ENCODE assay signal across 8 mouse cellular contexts in the genomic region with DNA sequence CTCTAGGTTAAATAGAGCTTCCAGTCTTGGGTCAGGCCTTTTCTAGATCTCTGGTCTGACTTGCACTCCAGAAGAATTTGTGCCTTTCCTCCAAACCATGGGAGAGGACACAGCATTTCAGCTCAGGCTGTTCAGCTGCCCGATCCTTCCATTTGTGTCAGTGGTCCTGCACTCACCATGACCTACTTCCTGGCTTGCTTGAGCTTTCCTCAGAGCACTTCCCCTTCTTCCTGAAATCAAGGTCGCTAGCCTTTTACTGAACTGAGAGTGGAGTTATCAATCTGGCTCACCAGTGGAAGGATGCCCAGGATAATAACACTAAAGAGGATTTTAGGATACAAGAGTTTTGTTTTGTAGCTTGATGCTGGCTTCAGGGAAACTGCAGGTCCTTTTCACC.
A peak's percentile ranks its signal among the peaks of the same experiment; 100 is the strongest.
DNase-seq lines count a peak whose midpoint lies in the region; ATAC-seq and TF ChIP-seq lines count a peak whose summit lies in the region.
"Not testable (repeated sequence)": the region's sequence is repeated elsewhere in the genome, so short reads cannot be mapped to it uniquely, and the experiment has no call there.

No protein-coding gene starts in this region.

- 19% methylated on average over 2 of the region's 2 CpGs for WGBS in embryonic facial prominence, embryonic 15.5 days
- WGBS in heart, embryonic 10.5 days: 15% methylated on average over 2 of the region's 2 CpGs
- WGBS in hindbrain, embryonic 15.5 days: 17% methylated on average over 2 of the region's 2 CpGs
- 13% methylated on average over 2 of the region's 2 CpGs for WGBS in liver, postnatal 0 days (ENCODE audit: insufficient replicate concordance)
- 24% methylated on average over 2 of the region's 2 CpGs for WGBS in midbrain, embryonic 14.5 days
- 11% methylated on average over 2 of the region's 2 CpGs for WGBS in spleen, adult 2 months

- peak overlapping the region; percentile 79 to 83 for H3K4me3 ChIP-seq in ES-E14 (ENCODE audit: insufficient read depth in 1 of 2, low read depth in 1 of 2, low read length in 2 of 2, poor library complexity in 1 of 2, severe bottlenecking in 1 of 2)
- H3K4me3 ChIP-seq in embryonic facial prominence, embryonic 15.5 days (replicated peaks): peak overlapping the region; percentile 57
- peak overlapping the region; percentile 66 for H3K4me3 ChIP-seq in heart, embryonic 10.5 days
- peak overlapping the region; percentile 54 for H3K4me3 ChIP-seq in hindbrain, embryonic 15.5 days
- H3K4me3 ChIP-seq in left cerebral cortex, adult 2 months: peak overlapping the region; percentile 53
- peak overlapping the region; percentile 59 for H3K4me3 ChIP-seq in liver, postnatal 0 days (ENCODE audit: low read depth, low read length)
- peak overlapping the region; percentile 52 for H3K4me3 ChIP-seq in midbrain, embryonic 14.5 days (replicated peaks; ENCODE audit: low read depth, low read length)
- H3K4me3 ChIP-seq in spleen, adult 2 months (ENCODE audit: extremely low read depth, insufficient read depth, insufficient read length): peak overlapping the region; percentile 75

- not testable (repeated sequence) for H3K36me3 ChIP-seq in ES-E14 (ENCODE audit: control insufficient read depth, insufficient read depth, low read length, poor library complexity, severe bottlenecking); embryonic facial prominence, embryonic 15.5 days; heart, embryonic 10.5 days; hindbrain, embryonic 15.5 days; liver, postnatal 0 days (replicated peaks; ENCODE audit: insufficient read depth, low read length); midbrain, embryonic 14.5 days (ENCODE audit: control insufficient read depth, insufficient read depth, low read length); spleen, adult 2 months (ENCODE audit: control insufficient read depth, insufficient read depth, low read length)

- DNase-seq in ES-E14 (ENCODE audit: low read depth, low spot score); heart, embryonic 10.5 days (ENCODE audit: low spot score); left cerebral cortex, adult 2 months (ENCODE audit: extremely low spot score in 1 of 2, low spot score in 2 of 2); liver, postnatal 0 days; midbrain, embryonic 14.5 days; spleen, adult 2 months (ENCODE audit: low read depth in 1 of 2, low spot score in 2 of 2): not testable (repeated sequence)

- peak overlapping the region; percentile 91 for H3K27ac ChIP-seq in ES-E14 (ENCODE audit: insufficient read depth, low read depth, low read length, poor library complexity, severe bottlenecking)
- H3K27ac ChIP-seq in embryonic facial prominence, embryonic 15.5 days (replicated peaks): peak overlapping the region; percentile 90
- H3K27ac ChIP-seq in heart, embryonic 10.5 days: peak overlapping the region; percentile 85; the same call in 1 of the 2 replicates
- peak overlapping the region; percentile 68 for H3K27ac ChIP-seq in hindbrain, embryonic 15.5 days (replicated peaks)
- peak overlapping the region; percentile 51 for H3K27ac ChIP-seq in left cerebral cortex, adult 2 months
- H3K27ac ChIP-seq in liver, postnatal 0 days (ENCODE audit: low read depth): peak overlapping the region; percentile 82
- not testable (repeated sequence) for H3K27ac ChIP-seq in midbrain, embryonic 14.5 days (replicated peaks; ENCODE audit: low read depth, low read length)
- peak overlapping the region; percentile 85 for H3K27ac ChIP-seq in spleen, adult 2 months (ENCODE audit: insufficient read depth, low read length)

- intact Hi-C loops in left cerebral cortex, adult 2 months (cut with DNase I): loop anchor here (5.0 kb wide), 1 partner anchor 53 kb away; no protein-coding TSS in a partner anchor

- H3K4me1 ChIP-seq in ES-E14 (ENCODE audit: control insufficient read depth in 2 of 2, insufficient read depth in 2 of 2, low read length in 2 of 2, poor library complexity in 1 of 2); embryonic facial prominence, embryonic 15.5 days; heart, embryonic 10.5 days; hindbrain, embryonic 15.5 days (replicated peaks); liver, postnatal 0 days (ENCODE audit: insufficient read depth); midbrain, embryonic 14.5 days (ENCODE audit: control insufficient read depth, insufficient read depth, low read length); spleen, adult 2 months (ENCODE audit: control insufficient read depth, insufficient read depth, insufficient read length): not testable (repeated sequence)

- TF ChIP-seq EP300 in liver, postnatal 0 days (IDR thresholded peaks at IDR 0.05; ENCODE audit: low read depth): not testable (repeated sequence)

- not testable (repeated sequence) for H3K27me3 ChIP-seq in embryonic facial prominence, embryonic 15.5 days; heart, embryonic 10.5 days (ENCODE audit: insufficient read depth, poor library complexity, severe bottlenecking); hindbrain, embryonic 15.5 days; liver, postnatal 0 days (ENCODE audit: insufficient read depth, low read length); midbrain, embryonic 14.5 days (ENCODE audit: control insufficient read depth, insufficient read depth, low read length); spleen, adult 2 months (ENCODE audit: control insufficient read depth, insufficient read depth, low read length)

- H3K4me2 ChIP-seq in embryonic facial prominence, embryonic 15.5 days (replicated peaks): peak overlapping the region; percentile 58
- H3K4me2 ChIP-seq in hindbrain, embryonic 15.5 days: peak overlapping the region; percentile 78
- H3K4me2 ChIP-seq in liver, postnatal 0 days (ENCODE audit: low read depth, low read length): peak overlapping the region; percentile 68
- peak overlapping the region; percentile 62 for H3K4me2 ChIP-seq in midbrain, embryonic 14.5 days (ENCODE audit: low read length)

- H3K9ac ChIP-seq in ES-E14 (ENCODE audit: insufficient read depth, low read depth, low read length, poor library complexity, severe bottlenecking): peak overlapping the region; percentile 84; the same call in 1 of the 2 replicates
- peak overlapping the region; percentile 39 for H3K9ac ChIP-seq in embryonic facial prominence, embryonic 15.5 days
- H3K9ac ChIP-seq in hindbrain, embryonic 15.5 days: peak overlapping the region; percentile 46
- peak overlapping the region; percentile 65 for H3K9ac ChIP-seq in liver, postnatal 0 days (replicated peaks)
- peak overlapping the region; percentile 63 for H3K9ac ChIP-seq in midbrain, embryonic 14.5 days (replicated peaks; ENCODE audit: low read length)

- not testable (repeated sequence) for TF ChIP-seq CTCF in left cerebral cortex, adult 2 months (IDR thresholded peaks at IDR 0.05); liver, postnatal 0 days (IDR thresholded peaks at IDR 0.05; ENCODE audit: low read depth); spleen, adult 2 months (IDR thresholded peaks at IDR 0.05; ENCODE audit: extremely low read depth, insufficient read depth, insufficient read length, insufficient replicate concordance)

- H3K9me3 ChIP-seq in ES-E14 (ENCODE audit: control insufficient read depth, insufficient read depth, low read depth, low read length); embryonic facial prominence, embryonic 15.5 days (replicated peaks); heart, embryonic 10.5 days; hindbrain, embryonic 15.5 days; liver, postnatal 0 days (ENCODE audit: low read length); midbrain, embryonic 14.5 days (ENCODE audit: control insufficient read depth, low read length): not testable (repeated sequence)

- TF ChIP-seq POLR2A in spleen, adult 2 months (IDR thresholded peaks at IDR 0.05; ENCODE audit: low read depth, low read length): not testable (repeated sequence)

- in situ Hi-C loops in ES-E14 (cut with MboI; ENCODE audit: low sequenced_read_pairs in 2 of 2, unreplicated experiment in 2 of 2): not testable (repeated sequence)

- not testable (repeated sequence) for ATAC-seq in embryonic facial prominence, embryonic 15.5 days (ENCODE audit: insufficient number of reproducible peaks, low FRiP score, low TSS enrichment, low read depth); hindbrain, embryonic 15.5 days (ENCODE audit: low FRiP score, low read depth); liver, postnatal 0 days; midbrain, embryonic 14.5 days (ENCODE audit: low FRiP score, low TSS enrichment)
